Comparison of ENCODE assay signal across 9 mouse cellular contexts in the genomic region with DNA sequence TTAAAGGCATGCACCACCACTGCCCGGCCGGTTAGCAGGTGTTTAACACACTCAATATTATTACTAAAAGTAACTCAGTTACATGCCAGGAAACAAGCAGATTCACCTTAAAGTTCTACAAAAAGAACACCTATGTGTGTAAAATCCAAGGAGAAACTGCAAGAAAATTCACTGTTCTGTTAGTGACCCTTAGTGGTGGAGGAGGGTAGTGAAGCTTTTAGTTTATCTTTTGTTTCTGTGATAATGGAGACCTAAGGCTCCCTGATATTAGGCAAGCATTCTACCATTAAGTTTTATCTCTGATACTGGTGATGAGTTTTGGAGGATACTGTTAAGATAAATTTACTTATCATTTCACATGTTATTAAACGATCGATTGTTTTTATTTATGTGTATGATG. TPM values are rescaled to one million over a fixed set of nuclear protein-coding genes. Genes with fewer than 3 reads are reported as not detected.
A peak's percentile ranks its signal among the peaks of the same experiment; 100 is the strongest.
DNase-seq lines count a peak whose midpoint lies in the region; ATAC-seq and TF ChIP-seq lines count a peak whose summit lies in the region.
"Had no signal": no experiment of that assay in that cellular context is flagged by ENCODE, and none has a peak within 500 bp of the region (broad histone marks: within the 10 kb centered on the region; RNA-seq: fewer than 3 reads in every experiment).

No protein-coding gene starts in this region.

- no peaks in the 10 kb centered on the region for H3K27me3 ChIP-seq in kidney, postnatal 0 days (ENCODE audit: insufficient read depth, low read length)
- H3K27me3 ChIP-seq in kidney, embryonic 15.5 days: no peaks in the 10 kb centered on the region
- no peaks in the 10 kb centered on the region for H3K27me3 ChIP-seq in CH12.LX (replicated peaks)
- H3K27me3 ChIP-seq: lung, embryonic 15.5 days had no signal

- WGBS in kidney, postnatal 0 days: 96% methylated on average over 4 of the region's 4 CpGs
- 93% methylated on average over 4 of the region's 4 CpGs for WGBS in kidney, embryonic 15.5 days

- H3K79me2 ChIP-seq in CH12.LX (replicated peaks; ENCODE audit: control insufficient read depth, extremely low read depth, insufficient read depth, poor library complexity, severe bottlenecking): peaks cover 8% of the 10 kb centered on the region

- dilution Hi-C loops in CH12.LX (cut with MboI; ENCODE audit: extremely low pct_ligation_motif_present, extremely low pct_unique_long_range_greater_than_20kb, low sequenced_read_pairs): no loop called here

- peak; percentile 23 to 56 for DNase-seq in cerebellum, postnatal 14 days
- DNase-seq in cerebellum, adult 9-11 months: no peak
- peak; percentile 68 for DNase-seq in kidney, postnatal 0 days (ENCODE audit: low spot score)
- DNase-seq in CH12.LX (ENCODE audit: extremely low read depth): no peak
- DNase-seq in induced T-regulatory cell, adult 2 months (ENCODE audit: low read depth): peak; percentile 45
- no peak for DNase-seq in thymus, postnatal 10 days (ENCODE audit: low spot score in 2 of 2)

- H3K27ac ChIP-seq in kidney, postnatal 0 days: no peak overlapping the region
- no peak overlapping the region for H3K27ac ChIP-seq in kidney, embryonic 15.5 days
- H3K27ac ChIP-seq in CH12.LX (ENCODE audit: insufficient read depth, low read depth): no peak overlapping the region
- H3K27ac ChIP-seq: lung, embryonic 15.5 days had no signal

- H3K4me3 ChIP-seq in kidney, postnatal 0 days (replicated peaks; ENCODE audit: low read depth, low read length): no peak overlapping the region
- H3K4me3 ChIP-seq in kidney, embryonic 15.5 days (replicated peaks): no peak overlapping the region
- H3K4me3 ChIP-seq in CH12.LX (replicated peaks in 1 of 3; ENCODE audit: low read depth in 2 of 3, low read length in 2 of 3, poor library complexity in 1 of 3): no peak overlapping the region
- H3K4me3 ChIP-seq: lung, embryonic 15.5 days had no signal

- no peak overlapping the region for H3K4me2 ChIP-seq in kidney, postnatal 0 days (ENCODE audit: low read length)
- H3K4me2 ChIP-seq in kidney, embryonic 15.5 days: no peak overlapping the region
- H3K4me2 ChIP-seq in CH12.LX (ENCODE audit: insufficient read depth, low read depth, poor library complexity, severe bottlenecking): no peak overlapping the region
- H3K4me2 ChIP-seq: lung, embryonic 15.5 days had no signal

- peak; percentile 75 for TF ChIP-seq CTCF in kidney, postnatal 0 days (IDR thresholded peaks at IDR 0.05; ENCODE audit: low read depth)
- peak in 1 of 2 experiments; percentile 75; a peak in 3 of 4 replicates for TF ChIP-seq CTCF in CH12.LX (conservative IDR thresholded peaks at IDR 0.05 in 1 of 2, IDR thresholded peaks at IDR 0.05 in 1 of 2; ENCODE audit: low read depth in 2 of 2, low read length in 2 of 2)

- ATAC-seq in kidney, postnatal 0 days (replicated peaks; ENCODE audit: low FRiP score, low read depth): no peak
- ATAC-seq in kidney, embryonic 15.5 days (replicated peaks; ENCODE audit: low FRiP score): no peak
- no peak for ATAC-seq in activated CD4-positive, CD25-positive, alpha-beta regulatory T cell, adult 4 months

- in situ Hi-C loops in CH12.LX (cut with MboI; ENCODE audit: low pct_ligation_motif_present, low pct_unique_long_range_greater_than_20kb, low sequenced_read_pairs): no loop called here

- H3K9me3 ChIP-seq in kidney, postnatal 0 days (replicated peaks; ENCODE audit: low read length): no peaks in the 10 kb centered on the region
- no peaks in the 10 kb centered on the region for H3K9me3 ChIP-seq in kidney, embryonic 15.5 days (replicated peaks)
- no peaks in the 10 kb centered on the region for H3K9me3 ChIP-seq in CH12.LX (replicated peaks; ENCODE audit: low read length)
- H3K9me3 ChIP-seq: lung, embryonic 15.5 days had no signal

- peaks cover 24% of the 10 kb centered on the region for H3K36me3 ChIP-seq in kidney, postnatal 0 days (ENCODE audit: insufficient read depth, low read length)
- peaks cover 86% of the 10 kb centered on the region for H3K36me3 ChIP-seq in kidney, embryonic 15.5 days
- H3K36me3 ChIP-seq in CH12.LX (replicated peaks in 1 of 2; ENCODE audit: control insufficient read depth in 1 of 2, insufficient read depth in 1 of 2, low read length in 1 of 2): peaks cover 42 to 74% of the 10 kb centered on the region in 2 experiments

- TF ChIP-seq EP300 in CH12.LX (IDR thresholded peaks at IDR 0.05; ENCODE audit: low read length): no peak

- no peak for TF ChIP-seq POLR2A in CH12.LX (IDR thresholded peaks at IDR 0.05; ENCODE audit: low read depth, low read length)

- TF ChIP-seq RAD21 in CH12.LX (IDR thresholded peaks at IDR 0.05; ENCODE audit: low read depth, low read length): peak; percentile 78

- no peaks in the 10 kb centered on the region for H3K4me1 ChIP-seq in kidney, postnatal 0 days (replicated peaks; ENCODE audit: insufficient read depth, low read length)
- H3K4me1 ChIP-seq in kidney, embryonic 15.5 days: no peaks in the 10 kb centered on the region
- no peaks in the 10 kb centered on the region for H3K4me1 ChIP-seq in CH12.LX (ENCODE audit: control insufficient read depth in 1 of 2, insufficient read depth in 2 of 2)
- H3K4me1 ChIP-seq: lung, embryonic 15.5 days had no signal

- H3K9ac ChIP-seq in kidney, postnatal 0 days (ENCODE audit: low read depth, low read length): no peak overlapping the region
- H3K9ac ChIP-seq in kidney, embryonic 15.5 days: no peak overlapping the region
- H3K9ac ChIP-seq in CH12.LX (ENCODE audit: insufficient read depth, low read depth): no peak overlapping the region
- H3K9ac ChIP-seq: lung, embryonic 15.5 days had no signal

TF ChIP-seq in CH12.LX, 34 proteins besides CTCF, POLR2A, EP300 and RAD21:
- TF ChIP-seq CHD2 (IDR thresholded peaks at IDR 0.05; ENCODE audit: low read length) (no peak), MXI1 (IDR thresholded peaks at IDR 0.05; ENCODE audit: low read depth, low read length) (no peak), NRF1 (IDR thresholded peaks at IDR 0.05; ENCODE audit: low read depth, low read length) (no peak), ZKSCAN1 (IDR thresholded peaks at IDR 0.05; ENCODE audit: borderline replicate concordance, low read depth, low read length) (no peak), IRF4 (IDR thresholded peaks at IDR 0.05; ENCODE audit: low read depth, low read length) (no peak), BHLHE40 (IDR thresholded peaks at IDR 0.05; ENCODE audit: low read depth, low read length) (no peak), SMC3 (IDR thresholded peaks at IDR 0.05; ENCODE audit: low read depth, low read length) (peak; percentile 59), JUN (IDR thresholded peaks at IDR 0.05; ENCODE audit: insufficient read depth, low read depth, low read length) (no peak)
TF ChIP-seq in CH12.LX: peak in this region for 1.

RNA-seq across cellular contexts. Expression of gene Lsm14a, which starts 37.5 kb away (rescaled TPM):
- polyA plus RNA-seq in kidney, postnatal 0 days (2015; fragmentation: Nextera tagmentation; extraction: Ambion mirVana): 78.7 and 82.0 TPM in 2 replicates
- 90.0 and 93.8 TPM in 2 replicates for polyA plus RNA-seq in kidney, embryonic 15.5 days (2015; fragmentation: Nextera tagmentation; extraction: Ambion mirVana)
- total RNA-seq in CH12.LX (2012; rRNA removed) (45.2 and 53.7 TPM in 2 replicates), CH12.LX (2014; rRNA removed) (80.7 and 90.0 TPM in 2 replicates)
- 193 and 203 TPM in 2 replicates for polyA plus RNA-seq in CH12.LX (2012; ENCODE audit: insufficient read length, low read depth)
- polyA plus RNA-seq in activated CD4-positive, CD25-positive, alpha-beta regulatory T cell, adult 4 months (2017; shearing (Covaris generic)): 10 to 100 TPM; 43.9 to 51.3 TPM

RNA-seq across cellular contexts. Expression of gene 4931406P16Rik, which starts 42.3 kb away (rescaled TPM):
- 39.1 and 41.2 TPM in 2 replicates for polyA plus RNA-seq in kidney, postnatal 0 days (2015; fragmentation: Nextera tagmentation; extraction: Ambion mirVana)
- 38.4 and 41.5 TPM in 2 replicates for polyA plus RNA-seq in kidney, embryonic 15.5 days (2015; fragmentation: Nextera tagmentation; extraction: Ambion mirVana)
- total RNA-seq in CH12.LX (2012; rRNA removed): 9.0 and 10.0 TPM in 2 replicates
- total RNA-seq in CH12.LX (2014; rRNA removed): 11.7 and 11.8 TPM in 2 replicates
- 10.2 and 15.6 TPM in 2 replicates for polyA plus RNA-seq in CH12.LX (2012; ENCODE audit: insufficient read length, low read depth)
- 10 to 100 TPM; 23.5 to 24.1 TPM for polyA plus RNA-seq in activated CD4-positive, CD25-positive, alpha-beta regulatory T cell, adult 4 months (2017; shearing (Covaris generic))

Comparison
In these comparisons a context has a peak if more than half of its experiments do, and no peak if none do; other contexts are left out.
1. DNase-seq: peak in cerebellum, postnatal 14 days (2 of 2), kidney, postnatal 0 days (single experiment) and induced T-regulatory cell, adult 2 months (single experiment); none in cerebellum, adult 9-11 months (single experiment), CH12.LX (single experiment) and thymus, postnatal 10 days (0 of 2).